Mouse (Mus musculus) lung, embryonic 16.5 days (tissue): Measurements from ENCODE around the gene Elp1. TPM values are rescaled to one million over a fixed set of nuclear protein-coding genes. Genes with fewer than 3 reads are reported as not detected.
A peak's percentile ranks its signal among the peaks of the same experiment; 100 is the strongest.

Source experiments
- ATAC-seq: fragments of 200-750 bp; cut with Nextera tagmentation; 2 replicates; pipeline ENCODE4 v1.8.0; 2017; ENCODE audit warnings: low read depth, mild to moderate bottlenecking, moderate library complexity
- H3K27ac ChIP-seq: fragments of 300-500 bp; sonication (generic); 2 replicates; pipeline ENCODE4 v1.5.1; 2014; ENCODE audit warnings: mild to moderate bottlenecking, control low read depth, low read length
- H3K27me3 ChIP-seq: fragments of 300-500 bp; sonication (generic); 2 replicates; pipeline ENCODE4 v1.6.1; 2014; ENCODE audit warnings: low read depth, low read length, mixed read lengths; ENCODE audit not compliant: control insufficient read depth, insufficient read depth
- H3K36me3 ChIP-seq: fragments of 300-500 bp; sonication (generic); 2 replicates; pipeline ENCODE4 v1.6.1; 2014; ENCODE audit warnings: low read length; ENCODE audit not compliant: control insufficient read depth, insufficient read depth
- H3K4me1 ChIP-seq: fragments of 300-500 bp; sonication (generic); replicated peaks from 2 replicates; pipeline ENCODE4 v1.6.1; 2014; ENCODE audit warnings: low read length, mixed read lengths; ENCODE audit not compliant: control insufficient read depth, insufficient read depth
- H3K4me2 ChIP-seq: fragments of 300-500 bp; sonication (generic); 2 replicates; pipeline ENCODE4 v1.6.1; 2014; ENCODE audit warnings: low read depth, low read length, control low read depth
- H3K4me3 ChIP-seq: fragments of 300-500 bp; sonication (generic); 2 replicates; pipeline ENCODE4 v1.5.1; 2014; ENCODE audit warnings: mild to moderate bottlenecking, low read length, control low read depth
- H3K9ac ChIP-seq: fragments of 300-500 bp; sonication (generic); 2 replicates; pipeline ENCODE4 v1.6.1; 2014; ENCODE audit warnings: low read length, control low read depth
- H3K9me3 ChIP-seq: fragments of 300-500 bp; sonication (generic); 2 replicates; pipeline ENCODE4 v1.6.1; 2016; ENCODE audit warnings: low read length; ENCODE audit not compliant: control insufficient read depth
- WGBS: fragments of 180-500 bp; shearing (Covaris S2); extraction: QIAGEN DNeasy Blood & Tissue Kit; methylation state at CpG from one replicate; pipeline ENCODE4 v1.1.7; 2014; 5-methylcytosine and 5-hydroxymethylcytosine counted together
- polyA plus RNA-seq: library from polyadenylated mRNA; unstranded; fragments of >200 nt; fragmentation: Nextera tagmentation; extraction: Ambion mirVana; gene quantifications from 2 replicates; pipeline ENCODE4 v1.2.1, GENCODE M21; 2015

The Elp1 gene
- polyA plus RNA-seq, 1 experiment from 2014 or later, result 29.7 TPM

DNA sequence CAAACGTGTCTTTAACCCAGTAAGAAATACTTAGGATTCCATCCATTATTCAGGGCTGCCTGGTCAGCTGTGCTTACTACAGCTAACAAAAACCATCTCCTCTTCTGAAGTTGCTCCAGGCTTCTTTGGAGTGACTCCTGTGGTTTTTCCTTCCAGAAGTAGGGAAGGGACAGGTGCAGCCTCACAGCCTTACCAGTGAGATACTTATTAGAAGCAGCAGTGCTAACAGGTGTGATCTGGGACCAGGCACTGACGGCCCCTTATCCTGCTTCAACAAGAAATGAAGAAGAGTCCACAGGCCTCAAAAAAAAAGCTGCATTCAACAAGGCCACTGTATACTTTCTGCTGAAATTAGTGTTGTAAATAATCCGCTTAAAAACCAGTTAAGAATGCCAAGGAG lies 9.5 kb upstream of the Elp1 start:
- Histone ChIP-seq H3K36me3 (peaks cover 4% of the 10 kb centered on the region; the same call in 1 of the 2 replicates), H3K4me3 (no peak overlapping the region), H3K27ac (no peak overlapping the region), H3K4me2 (no peak overlapping the region), H3K9me3 (no peaks in the 10 kb centered on the region), H3K27me3 (no peaks in the 10 kb centered on the region), H3K4me1 (no peaks in the 10 kb centered on the region), H3K9ac (no peak overlapping the region)
- 65% methylated on average over 3 of the region's 3 CpGs for WGBS
- ATAC-seq, result no peak

DNA sequence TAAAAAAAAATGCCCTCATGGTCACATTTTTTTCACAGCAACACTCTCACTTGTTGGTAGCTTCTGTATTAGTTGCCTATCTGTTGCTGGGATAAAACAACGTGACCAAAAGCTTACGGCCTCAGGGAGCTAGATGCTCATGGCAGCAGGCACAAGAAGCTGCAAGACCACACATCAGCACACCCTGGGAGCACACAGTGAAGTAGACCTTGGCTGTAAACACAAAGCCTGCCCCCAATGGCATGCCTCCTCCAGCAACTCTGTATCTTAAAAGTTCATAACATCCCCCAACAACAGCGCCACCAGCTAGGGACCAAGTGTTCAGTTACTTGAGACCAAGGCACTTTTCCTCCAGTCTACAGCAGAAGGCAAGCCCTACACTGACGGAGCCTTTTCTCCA lies 6.9 kb upstream of the Elp1 start:
- WGBS, result 65% methylated on average over 4 of the region's 4 CpGs
- no peak overlapping the region for H3K9ac ChIP-seq
- H3K27ac ChIP-seq, result no peak overlapping the region
- no peaks in the 10 kb centered on the region for H3K9me3 ChIP-seq
- H3K4me3 ChIP-seq, result no peak overlapping the region
- no peak for ATAC-seq
- H3K4me1 ChIP-seq, result no peaks in the 10 kb centered on the region
- H3K27me3 ChIP-seq, result no peaks in the 10 kb centered on the region
- no peak overlapping the region for H3K4me2 ChIP-seq
- H3K36me3 ChIP-seq, result peaks cover 16% of the 10 kb centered on the region

DNA sequence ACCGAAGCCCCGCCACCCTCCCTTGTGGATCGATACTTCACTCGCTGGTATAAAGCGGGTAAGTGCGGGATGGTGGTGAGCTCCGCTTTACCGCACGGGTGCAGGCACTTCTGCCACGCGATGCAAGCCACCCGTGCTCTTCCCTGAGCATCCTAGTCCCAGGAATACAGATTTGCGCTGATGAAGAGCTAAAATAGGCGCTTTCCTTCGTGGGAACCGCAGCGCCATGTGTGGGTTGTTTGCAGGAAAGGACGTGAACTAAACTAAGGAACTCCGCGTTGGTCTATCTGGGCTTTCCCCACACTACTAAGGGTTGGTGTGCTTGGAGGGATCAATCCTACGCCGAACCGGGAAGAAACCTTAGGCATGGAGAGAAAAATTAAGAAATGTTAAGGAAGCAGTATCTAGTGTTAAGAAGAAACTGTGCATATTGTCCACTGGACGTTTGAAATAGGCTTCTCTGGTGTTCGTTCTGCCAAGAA lies 579 bp upstream of the Elp1 start:
- peak; percentile 25; the same call in 1 of the 2 replicates for ATAC-seq
- Histone ChIP-seq H3K4me3 (peak overlapping the region; percentile 64), H3K9ac (peak overlapping the region; percentile 89), H3K36me3 (peaks cover 30% of the 10 kb centered on the region), H3K27me3 (no peaks in the 10 kb centered on the region), H3K4me1 (peaks cover 13% of the 10 kb centered on the region), H3K9me3 (no peaks in the 10 kb centered on the region), H3K27ac (peak overlapping the region; percentile 33; the same call in 1 of the 2 replicates), H3K4me2 (peak overlapping the region; percentile 62)
- WGBS, result 1% methylated on average over 25 of the region's 25 CpGs

- 29% methylated on average over 1 of the region's 1 CpGs for WGBS
- no peak for ATAC-seq
These were observed 10.8 kb downstream of the Elp1 start for GRCm38 (mm10) chr4:56791373-56791772.

DNA sequence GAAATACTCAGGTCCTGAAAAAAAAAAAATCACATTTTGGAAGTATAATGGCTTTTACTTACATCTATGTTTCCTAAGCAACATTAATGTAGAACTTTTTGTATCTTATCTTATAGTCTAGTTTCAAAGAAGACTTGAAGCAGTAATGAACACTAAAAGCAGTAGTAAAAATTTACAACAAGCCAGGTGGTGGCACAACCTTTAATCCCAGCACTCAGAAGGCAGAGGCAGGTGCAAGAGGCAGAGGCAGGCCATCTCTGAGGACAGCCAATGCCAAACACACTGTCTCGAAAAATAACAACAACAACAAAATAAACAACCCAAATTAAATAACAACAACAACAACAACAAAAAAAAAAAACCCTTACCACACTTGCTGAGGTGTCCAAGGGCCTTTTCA lies 31.1 kb downstream of the Elp1 start:
- H3K9me3 ChIP-seq, result no peaks in the 10 kb centered on the region
- H3K27me3 ChIP-seq, result no peaks in the 10 kb centered on the region
- peaks cover 67% of the 10 kb centered on the region for H3K36me3 ChIP-seq
- no peaks in the 10 kb centered on the region for H3K4me1 ChIP-seq
- no peak overlapping the region for H3K4me2 ChIP-seq
- no peak overlapping the region for H3K27ac ChIP-seq
- 68% methylated on average over 1 of the region's 1 CpGs for WGBS
- ATAC-seq, result no peak
- no peak overlapping the region for H3K9ac ChIP-seq
- H3K4me3 ChIP-seq, result no peak overlapping the region

More at GRCm38 (mm10) chr4:56791373-56791772, 10.8 kb downstream of the Elp1 start:
- Histone ChIP-seq H3K27me3 (no peaks in the 10 kb centered on the region), H3K4me2 (no peak overlapping the region), H3K27ac (no peak overlapping the region), H3K4me3 (no peak overlapping the region), H3K9ac (no peak overlapping the region), H3K9me3 (no peaks in the 10 kb centered on the region), H3K4me1 (no peaks in the 10 kb centered on the region), H3K36me3 (peaks cover 59% of the 10 kb centered on the region)

DNA sequence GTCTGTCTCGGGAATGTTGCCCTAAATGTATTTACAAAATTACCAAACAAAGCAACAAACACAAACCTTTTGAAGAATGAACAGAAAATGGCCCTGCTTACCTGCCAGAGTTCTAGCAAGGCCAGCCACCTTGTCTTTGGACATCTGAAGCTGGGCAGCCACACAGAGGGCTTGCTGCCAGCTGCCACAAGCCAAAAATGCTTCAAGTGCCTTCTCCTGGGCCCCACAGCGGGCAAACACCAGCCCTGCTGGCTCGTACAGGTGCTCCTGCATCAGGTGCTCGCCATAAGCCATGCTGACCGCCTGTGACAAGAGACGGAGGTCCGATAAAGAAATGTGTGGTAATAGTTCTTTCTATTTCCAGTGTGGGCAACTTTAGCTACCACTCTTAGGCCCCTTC lies 33.2 kb downstream of the Elp1 start:
- Histone ChIP-seq H3K9ac (no peak overlapping the region), H3K9me3 (no peaks in the 10 kb centered on the region), H3K27me3 (no peaks in the 10 kb centered on the region), H3K36me3 (peaks cover 64% of the 10 kb centered on the region), H3K4me1 (no peaks in the 10 kb centered on the region), H3K27ac (no peak overlapping the region), H3K4me2 (no peak overlapping the region), H3K4me3 (no peak overlapping the region)
- no peak for ATAC-seq
- WGBS, result 87% methylated on average over 7 of the region's 7 CpGs

DNA sequence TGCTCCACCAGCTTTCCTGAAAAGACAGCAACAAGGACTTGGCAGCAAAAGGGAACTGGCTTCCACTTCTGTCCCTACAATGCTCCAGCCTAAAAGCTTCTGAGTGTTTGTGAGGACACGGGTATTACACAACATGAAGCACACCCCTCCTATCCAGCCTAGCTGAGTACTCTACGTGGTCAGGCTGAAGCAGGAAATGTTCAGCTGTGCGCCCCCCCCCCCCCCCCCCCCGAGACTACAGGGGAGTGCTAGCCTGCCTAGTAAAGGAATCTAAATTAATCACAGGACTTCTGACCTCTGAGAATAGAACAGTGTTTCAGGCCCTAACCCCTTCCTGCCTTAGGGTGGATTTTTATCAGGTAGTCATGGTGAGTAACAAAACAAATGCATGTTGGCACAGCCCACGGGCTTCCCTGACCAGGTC lies 34.3 kb downstream of the Elp1 start:
- Histone ChIP-seq H3K4me3 (no peak overlapping the region), H3K9ac (no peak overlapping the region), H3K36me3 (peaks cover 57% of the 10 kb centered on the region), H3K27me3 (no peaks in the 10 kb centered on the region), H3K4me2 (no peak overlapping the region), H3K27ac (no peak overlapping the region), H3K9me3 (no peaks in the 10 kb centered on the region), H3K4me1 (no peaks in the 10 kb centered on the region)
- ATAC-seq, result no peak; the same call in 1 of the 2 replicates
- 64% methylated on average over 4 of the region's 5 CpGs for WGBS

GRCm38 (mm10) chr4:56757693-56758092 lies 44.4 kb downstream of the Elp1 start:
- H3K27me3 ChIP-seq, result no peaks in the 10 kb centered on the region
- H3K9me3 ChIP-seq, result no peaks in the 10 kb centered on the region
- no peak overlapping the region for H3K9ac ChIP-seq
- no peak overlapping the region for H3K27ac ChIP-seq
- no peak overlapping the region for H3K4me2 ChIP-seq
- 97% methylated on average over 1 of the region's 1 CpGs for WGBS
- no peak for ATAC-seq
- no peaks in the 10 kb centered on the region for H3K4me1 ChIP-seq
- H3K4me3 ChIP-seq, result no peak overlapping the region
- peaks cover 61% of the 10 kb centered on the region for H3K36me3 ChIP-seq

GRCm38 (mm10) chr4:56756966-56757600 lies 45.0 kb downstream of the Elp1 start:
- H3K4me1 ChIP-seq, result no peaks in the 10 kb centered on the region
- H3K9me3 ChIP-seq, result no peaks in the 10 kb centered on the region
- H3K27me3 ChIP-seq, result no peaks in the 10 kb centered on the region
- no peak overlapping the region for H3K4me3 ChIP-seq
- H3K27ac ChIP-seq, result no peak overlapping the region
- no peak for ATAC-seq
- WGBS, result 90% methylated on average over 10 of the region's 10 CpGs
- peaks cover 59% of the 10 kb centered on the region for H3K36me3 ChIP-seq
- no peak overlapping the region for H3K4me2 ChIP-seq
- H3K9ac ChIP-seq, result no peak overlapping the region
